Mouse (Mus musculus) myocyte (in vitro differentiated cells): ENCODE measurements around the gene Tfr2. TPM values are rescaled to one million over a fixed set of nuclear protein-coding genes. Genes with fewer than 3 reads are reported as not detected.

Experiments
- H3K27me3 ChIP-seq: one replicate; pipeline ENCODE4 v1.6.1; 2011; ENCODE audit not compliant: control insufficient read depth, insufficient read depth, insufficient read length
- H3K36me3 ChIP-seq: one replicate; pipeline ENCODE4 v1.6.1; 2011; ENCODE audit not compliant: control insufficient read depth, insufficient read depth
- H3K4me2 ChIP-seq: one replicate; pipeline ENCODE4 v1.6.1; 2011; ENCODE audit warnings: low read depth, control low read depth
- H3K4me3 ChIP-seq: one replicate; pipeline ENCODE4 v1.5.1; 2011; ENCODE audit warnings: mild to moderate bottlenecking, control low read depth, moderate library complexity
- H3K79me2 ChIP-seq: one replicate; pipeline ENCODE4 v1.6.1; 2011; ENCODE audit not compliant: control insufficient read depth, insufficient read depth
- H3ac ChIP-seq: one replicate; pipeline ENCODE4 v1.6.1; 2011; ENCODE audit not compliant: control insufficient read depth, insufficient read length
- CEBPB ChIP-seq: IDR thresholded peaks from 2 replicates; pipeline ENCODE4 v1.6.1; 2011; ENCODE audit warnings: mild to moderate bottlenecking, moderate library complexity; ENCODE audit not compliant: poor library complexity, insufficient read depth, severe bottlenecking
- E2F4 ChIP-seq: IDR thresholded peaks from one replicate; pipeline ENCODE4 v1.6.1; 2011; ENCODE audit warnings: mild to moderate bottlenecking, control low read depth, moderate library complexity; ENCODE audit not compliant: insufficient read depth
- MAX ChIP-seq: IDR thresholded peaks from one replicate; pipeline ENCODE4 v1.6.1; 2011; ENCODE audit warnings: low read depth, mild to moderate bottlenecking, control low read depth
- MYOD1 ChIP-seq, 3 experiments: IDR thresholded peaks; one replicate each; pipeline ENCODE4 v1.6.1; 2011; ENCODE audit warnings: control low read depth in 2 of 3, low read depth in 2 of 3, mild to moderate bottlenecking in 2 of 3, moderate library complexity in 1 of 3; ENCODE audit not compliant: insufficient read length in 2 of 3, control insufficient read depth in 1 of 3
- MYOG ChIP-seq, 3 experiments: IDR thresholded peaks; one replicate each; pipeline ENCODE4 v1.6.1; 2011; ENCODE audit warnings: control low read depth in 2 of 3, low read depth in 2 of 3, mild to moderate bottlenecking in 2 of 3; ENCODE audit not compliant: insufficient read length in 2 of 3, control insufficient read depth in 1 of 3, insufficient read depth in 1 of 3
- POLR2A ChIP-seq: IDR thresholded peaks from one replicate; pipeline ENCODE4 v1.6.1; 2011; ENCODE audit warnings: low read depth, mild to moderate bottlenecking, control low read depth, moderate library complexity; ENCODE audit not compliant: insufficient read length
- POLR2AphosphoS2 ChIP-seq: IDR thresholded peaks from one replicate; pipeline ENCODE4 v1.6.1; 2011; ENCODE audit warnings: low read depth, control low read depth; ENCODE audit not compliant: insufficient read length
- REST ChIP-seq: IDR thresholded peaks from one replicate; pipeline ENCODE4 v1.6.1; 2011; ENCODE audit warnings: mild to moderate bottlenecking, control low read depth, moderate library complexity; ENCODE audit not compliant: insufficient read depth, insufficient read length
- SRF ChIP-seq: IDR thresholded peaks from one replicate; pipeline ENCODE4 v1.6.1; 2011; ENCODE audit warnings: low read depth; ENCODE audit not compliant: control insufficient read depth, insufficient read length
- TCF12 ChIP-seq: IDR thresholded peaks from one replicate; pipeline ENCODE4 v1.6.1; 2011; ENCODE audit warnings: mild to moderate bottlenecking, control low read depth; ENCODE audit not compliant: poor library complexity, insufficient read depth, severe bottlenecking
- TCF3 ChIP-seq: IDR thresholded peaks from one replicate; pipeline ENCODE4 v1.6.1; 2011; ENCODE audit warnings: low read depth, control low read depth; ENCODE audit not compliant: insufficient read length
- USF1 ChIP-seq: IDR thresholded peaks from one replicate; pipeline ENCODE4 v1.6.1; 2011; ENCODE audit warnings: low read depth, mild to moderate bottlenecking, control low read depth, moderate library complexity
- polyA plus RNA-seq: library from polyadenylated mRNA; unstranded; fragments of >200 nt; fragmentation: generic; extraction: Trizol; gene quantifications from one replicate; pipeline ENCODE4 v1.2.1, GENCODE M21; 2012; ENCODE audit warnings: missing spikeins

Tfr2 gene
- polyA plus RNA-seq, 1 experiment, result 1.1 TPM

DNA sequence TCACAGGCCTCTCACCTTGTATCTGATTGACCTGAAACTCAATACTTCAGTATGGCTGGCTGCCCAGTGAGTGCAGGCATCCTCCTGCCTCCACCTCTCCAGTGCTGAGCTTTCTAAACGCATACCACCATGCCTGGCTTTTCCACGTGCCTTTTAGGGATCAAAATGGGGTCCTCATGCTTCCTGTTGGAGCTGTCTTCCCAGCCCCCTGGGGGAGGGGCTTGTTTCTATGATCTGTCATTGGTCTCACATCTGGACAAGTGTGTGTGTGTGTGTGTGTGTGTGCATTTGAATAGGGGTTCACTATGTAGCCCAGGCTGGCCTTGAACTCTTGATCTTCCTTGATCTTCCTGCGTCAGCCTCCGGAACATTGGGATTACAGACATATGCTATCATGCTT is 32.2 kb upstream of the Tfr2 start:
- Histone ChIP-seq H3K79me2 (peaks cover 6% of the 10 kb centered on the region), H3ac (no peak overlapping the region), H3K4me2 (no peak overlapping the region), H3K4me3 (no peak overlapping the region), H3K27me3 (peaks cover 5% of the 10 kb centered on the region), H3K36me3 (no peaks in the 10 kb centered on the region)
- TF ChIP-seq MYOG (IDR thresholded peaks at IDR 0.05; ENCODE audit: control insufficient read depth in 1 of 3, insufficient read depth in 1 of 3, insufficient read length in 2 of 3, low read depth in 2 of 3), result no peak
- no peak for TF ChIP-seq SRF
- TF ChIP-seq TCF12, result no peak
- no peak for TF ChIP-seq MAX
- TF ChIP-seq REST, result no peak
- no peak for TF ChIP-seq CEBPB
- no peak for TF ChIP-seq USF1
- no peak for TF ChIP-seq MYOD1 (IDR thresholded peaks at IDR 0.05; ENCODE audit: control insufficient read depth in 1 of 3, insufficient read length in 2 of 3, low read depth in 2 of 3)
- no peak for TF ChIP-seq TCF3
- no peak for TF ChIP-seq E2F4

DNA sequence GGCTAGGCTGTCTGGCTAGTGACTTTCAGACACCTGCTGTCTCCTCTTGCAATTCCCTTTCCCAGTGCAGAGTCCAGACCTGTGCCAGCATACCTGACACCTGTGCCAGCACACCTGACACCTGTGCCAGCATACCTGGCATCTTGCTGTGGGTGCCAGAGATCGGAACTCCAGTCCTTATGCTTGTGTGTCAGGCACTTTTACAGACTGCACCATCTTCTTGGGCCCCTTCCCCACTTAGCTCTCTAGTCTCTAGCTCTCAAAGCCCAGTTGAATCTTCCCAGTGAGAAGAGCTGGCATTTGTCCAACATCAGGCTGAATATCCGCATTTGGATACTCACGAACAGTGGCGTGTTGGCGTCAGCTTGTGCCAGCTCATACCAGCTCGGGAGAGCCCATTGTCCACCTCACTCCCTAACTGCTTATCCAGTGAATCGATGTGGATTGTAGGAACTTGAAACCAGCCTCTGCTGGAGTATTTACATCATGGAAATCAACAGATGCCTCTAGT is 30.3 kb upstream of the Tfr2 start:
- H3K27me3 ChIP-seq, result peaks cover 5% of the 10 kb centered on the region
- H3K4me3 ChIP-seq, result no peak overlapping the region
- TF ChIP-seq E2F4 (no peak), SRF (no peak), POLR2A (no peak), MYOG (IDR thresholded peaks at IDR 0.05; ENCODE audit: control insufficient read depth in 1 of 3, insufficient read depth in 1 of 3, insufficient read length in 2 of 3, low read depth in 2 of 3) (no peak), MAX (no peak), TCF12 (no peak), MYOD1 (IDR thresholded peaks at IDR 0.05; ENCODE audit: control insufficient read depth in 1 of 3, insufficient read length in 2 of 3, low read depth in 2 of 3) (no peak), POLR2AphosphoS2 (no peak), CEBPB (no peak), USF1 (no peak), TCF3 (no peak), REST (no peak)
- H3K36me3 ChIP-seq, result no peaks in the 10 kb centered on the region
- no peaks in the 10 kb centered on the region for H3K79me2 ChIP-seq
- no peak overlapping the region for H3ac ChIP-seq
- no peak overlapping the region for H3K4me2 ChIP-seq

GRCm38 (mm10) chr5:137540991-137541390 is 28.6 kb upstream of the Tfr2 start:
- Histone ChIP-seq H3K27me3 (peaks cover 17% of the 10 kb centered on the region), H3K79me2 (no peaks in the 10 kb centered on the region), H3K36me3 (no peaks in the 10 kb centered on the region), H3K4me3 (no peak overlapping the region), H3ac (no peak overlapping the region), H3K4me2 (no peak overlapping the region)
- TF ChIP-seq TCF12 (no peak), MYOD1 (IDR thresholded peaks at IDR 0.05; ENCODE audit: control insufficient read depth in 1 of 3, insufficient read length in 2 of 3, low read depth in 2 of 3) (no peak), POLR2AphosphoS2 (no peak), MYOG (IDR thresholded peaks at IDR 0.05; ENCODE audit: control insufficient read depth in 1 of 3, insufficient read depth in 1 of 3, insufficient read length in 2 of 3, low read depth in 2 of 3) (no peak), REST (no peak), E2F4 (no peak), SRF (no peak)

DNA sequence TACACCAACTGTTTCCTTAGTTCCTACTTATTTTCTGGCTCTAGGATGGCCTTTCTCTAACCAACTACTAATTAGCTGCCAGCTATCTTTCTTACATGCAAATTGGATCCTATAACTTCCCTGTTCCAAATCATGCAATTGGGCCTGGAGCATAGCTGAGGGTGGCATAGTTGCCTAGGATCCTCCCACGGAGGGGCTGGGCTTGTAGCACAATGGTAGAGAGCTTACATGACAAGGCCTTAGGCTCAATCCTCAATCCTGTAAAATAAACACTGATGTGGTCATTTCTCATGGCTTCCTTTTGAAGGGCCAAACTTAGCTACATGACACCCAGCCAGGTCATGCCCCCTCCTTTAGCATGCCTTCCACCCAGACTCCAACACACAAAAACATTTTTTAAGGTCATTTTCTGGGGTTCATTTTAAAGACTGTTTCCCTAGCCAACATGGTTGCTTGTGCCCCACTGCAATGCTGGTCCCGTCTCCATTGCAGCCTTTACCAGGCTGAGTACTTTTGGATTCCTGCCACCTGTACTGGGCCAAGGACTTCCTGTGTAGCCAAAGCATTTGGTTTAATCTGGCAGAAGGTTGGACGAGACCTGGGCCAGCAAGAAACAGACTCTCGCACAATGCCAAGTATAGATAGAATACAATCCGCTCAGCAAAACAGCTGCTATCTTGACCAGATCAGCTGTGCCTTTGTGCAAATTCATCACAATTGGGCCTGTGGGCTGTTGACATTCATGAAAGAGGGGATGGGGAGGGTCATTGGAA is 27.7 kb upstream of the Tfr2 start:
- H3K4me3 ChIP-seq, result no peak overlapping the region
- TF ChIP-seq MAX (no peak), MYOD1 (IDR thresholded peaks at IDR 0.05; ENCODE audit: control insufficient read depth in 1 of 3, insufficient read length in 2 of 3, low read depth in 2 of 3) (peak in 1 of 3 experiments; percentile 2), POLR2AphosphoS2 (no peak), TCF12 (no peak), REST (no peak), TCF3 (no peak), E2F4 (no peak), SRF (no peak), USF1 (no peak), POLR2A (no peak), CEBPB (no peak), MYOG (IDR thresholded peaks at IDR 0.05; ENCODE audit: control insufficient read depth in 1 of 3, insufficient read depth in 1 of 3, insufficient read length in 2 of 3, low read depth in 2 of 3) (peak in 1 of 3 experiments; percentile 29)
- H3K79me2 ChIP-seq, result no peaks in the 10 kb centered on the region
- peaks cover 17% of the 10 kb centered on the region for H3K27me3 ChIP-seq
- H3K36me3 ChIP-seq, result no peaks in the 10 kb centered on the region
- no peak overlapping the region for H3K4me2 ChIP-seq
- no peak overlapping the region for H3ac ChIP-seq
